25 mouse cellular contexts compared by ENCODE assay signal in the genomic region with DNA sequence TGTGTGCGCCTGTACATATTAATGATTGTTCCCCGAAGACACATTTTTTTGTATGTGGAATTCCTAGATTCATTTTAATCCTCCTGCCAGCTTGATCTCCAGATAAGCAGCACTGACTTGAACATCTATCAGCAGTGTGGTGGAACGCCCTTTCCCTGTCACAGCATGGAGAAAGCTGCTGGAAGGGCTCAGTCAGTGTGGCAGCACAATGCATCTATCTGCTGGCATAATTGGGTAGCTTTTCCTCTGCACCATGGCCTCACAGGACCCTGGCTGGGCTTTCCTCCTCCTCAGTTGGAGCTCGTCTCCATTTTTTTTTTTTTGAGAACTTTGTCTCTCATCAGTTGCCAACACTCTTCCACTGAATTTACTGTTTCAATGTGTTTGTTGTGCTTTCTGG.
"Had no signal": no experiment of that assay in that cellular context is flagged by ENCODE, and none has a peak within 500 bp of the region (broad histone marks: within the 10 kb centered on the region; RNA-seq: fewer than 3 reads in every experiment).

No protein-coding gene starts in this region.

- DNase-seq: gastrocnemius, adult 2 months; gastrocnemius, postnatal 10 days; gastrocnemius, postnatal 25 days; heart, adult 18-20 months; heart, postnatal 10 days; heart, postnatal 4 days; kidney, adult 18-20 months; kidney, adult 8-10 months; kidney, postnatal 10 days; kidney, postnatal 25 days; kidney, postnatal 4 days; liver; liver, embryonic 13.5 days had no signal

- H3K27me3 ChIP-seq: heart, embryonic 12.5 days; hindbrain, embryonic 13.5 days; intestine, embryonic 15.5 days; limb, embryonic 12.5 days; liver, embryonic 13.5 days had no signal

- H3K36me3 ChIP-seq: heart, embryonic 10.5 days; heart, embryonic 12.5 days; hindbrain, embryonic 10.5 days; hindbrain, embryonic 13.5 days; intestine, embryonic 15.5 days; limb, embryonic 10.5 days; limb, embryonic 12.5 days; liver, embryonic 13.5 days had no signal

- H3K27ac ChIP-seq: gastrocnemius, adult 2 months; heart, embryonic 10.5 days; hindbrain, embryonic 10.5 days; hindbrain, embryonic 13.5 days; intestine, embryonic 15.5 days; layer of hippocampus, adult 2 months; left cerebral cortex, adult 2 months; limb, embryonic 10.5 days; limb, embryonic 12.5 days; liver, embryonic 13.5 days had no signal

- H3K4me3 ChIP-seq: gastrocnemius, adult 2 months; heart, embryonic 10.5 days; heart, embryonic 12.5 days; hindbrain, embryonic 10.5 days; hindbrain, embryonic 13.5 days; intestine, embryonic 15.5 days; layer of hippocampus, adult 2 months; left cerebral cortex, adult 2 months; limb, embryonic 10.5 days; limb, embryonic 12.5 days; liver, embryonic 13.5 days had no signal

- H3K4me1 ChIP-seq: heart, embryonic 10.5 days; heart, embryonic 12.5 days; hindbrain, embryonic 10.5 days; hindbrain, embryonic 13.5 days; intestine, embryonic 15.5 days; limb, embryonic 10.5 days; limb, embryonic 12.5 days; liver, embryonic 13.5 days had no signal

- H3K9me3 ChIP-seq: heart, embryonic 10.5 days; heart, embryonic 12.5 days; hindbrain, embryonic 10.5 days; intestine, embryonic 15.5 days; limb, embryonic 10.5 days; limb, embryonic 12.5 days; liver, embryonic 13.5 days had no signal

- H3K9ac ChIP-seq: heart, embryonic 12.5 days; hindbrain, embryonic 13.5 days; intestine, embryonic 15.5 days; limb, embryonic 12.5 days; liver, embryonic 13.5 days had no signal

- H3K4me2 ChIP-seq: heart, embryonic 12.5 days; hindbrain, embryonic 13.5 days; intestine, embryonic 15.5 days; limb, embryonic 12.5 days; liver, embryonic 11.5 days; liver, embryonic 13.5 days had no signal

- ATAC-seq: inflammation-experienced regulatory T-cells, adult 6 months; intestine, embryonic 15.5 days; intestine, postnatal 0 days had no signal
